Mouse (Mus musculus) C2C12 (cell line): ENCODE data around the gene Tmed1. TPM values are rescaled to one million over a fixed set of nuclear protein-coding genes. Genes with fewer than 3 reads are reported as not detected.
"Not testable (repeated sequence)": the region's sequence is repeated elsewhere in the genome, so short reads cannot be mapped to it uniquely, and the experiment has no call there.

Experiments used
- H3K27me3 ChIP-seq: one replicate; pipeline ENCODE4 v1.6.1; 2011; ENCODE audit not compliant: control insufficient read depth, insufficient read depth, insufficient read length
- H3K36me3 ChIP-seq: one replicate; pipeline ENCODE4 v1.6.1; 2011; ENCODE audit not compliant: control insufficient read depth, insufficient read depth
- H3K4me3 ChIP-seq: one replicate; pipeline ENCODE4 v1.5.1; 2011; ENCODE audit warnings: mild to moderate bottlenecking, control low read depth; ENCODE audit not compliant: poor library complexity, insufficient read depth, severe bottlenecking
- H3K79me2 ChIP-seq: one replicate; pipeline ENCODE4 v1.6.1; 2011; ENCODE audit not compliant: control insufficient read depth, insufficient read depth
- H3K79me3 ChIP-seq: one replicate; pipeline ENCODE4 v1.6.1; 2011; ENCODE audit warnings: low read depth, control low read depth
- H3ac ChIP-seq: one replicate; pipeline ENCODE3; 2011; ENCODE audit warnings: low read depth; ENCODE audit not compliant: control insufficient read depth, insufficient read length
- CEBPB ChIP-seq: IDR thresholded peaks from one replicate; pipeline ENCODE4 v1.6.1; 2011; ENCODE audit warnings: low read depth, mild to moderate bottlenecking, control low read depth, moderate library complexity
- CTCF ChIP-seq: IDR thresholded peaks from one replicate; pipeline ENCODE4 v1.5.1; 2011; ENCODE audit not compliant: control insufficient read depth, insufficient read depth, insufficient read length
- FOSL1 ChIP-seq: IDR thresholded peaks from one replicate; pipeline ENCODE4 v1.8.0; 2011; ENCODE audit warnings: mild to moderate bottlenecking, low read length; ENCODE audit not compliant: poor library complexity, insufficient read depth, severe bottlenecking
- MAX ChIP-seq: IDR thresholded peaks from one replicate; pipeline ENCODE4 v1.6.1; 2011; ENCODE audit warnings: mild to moderate bottlenecking, control low read depth
- MYOD1 ChIP-seq: IDR thresholded peaks from one replicate; pipeline ENCODE4 v1.6.1; 2011; ENCODE audit warnings: low read depth; ENCODE audit not compliant: control insufficient read depth, insufficient read length
- MYOG ChIP-seq: IDR thresholded peaks from one replicate; pipeline ENCODE4 v1.6.1; 2011; ENCODE audit not compliant: control insufficient read depth, insufficient read length; ENCODE audit errors: extremely low read depth
- USF1 ChIP-seq: IDR thresholded peaks from one replicate; pipeline ENCODE4 v1.6.1; 2011; ENCODE audit warnings: low read depth, mild to moderate bottlenecking, control low read depth, moderate library complexity
- polyA plus RNA-seq: library from polyadenylated mRNA; unstranded; fragments of >200 nt; fragmentation: generic; extraction: Trizol; gene quantifications from one replicate; pipeline ENCODE4 v1.2.1, GENCODE M21; 2012; ENCODE audit warnings: missing spikeins

The Tmed1 gene
- polyA plus RNA-seq, 1 experiment, result 100 TPM

DNA sequence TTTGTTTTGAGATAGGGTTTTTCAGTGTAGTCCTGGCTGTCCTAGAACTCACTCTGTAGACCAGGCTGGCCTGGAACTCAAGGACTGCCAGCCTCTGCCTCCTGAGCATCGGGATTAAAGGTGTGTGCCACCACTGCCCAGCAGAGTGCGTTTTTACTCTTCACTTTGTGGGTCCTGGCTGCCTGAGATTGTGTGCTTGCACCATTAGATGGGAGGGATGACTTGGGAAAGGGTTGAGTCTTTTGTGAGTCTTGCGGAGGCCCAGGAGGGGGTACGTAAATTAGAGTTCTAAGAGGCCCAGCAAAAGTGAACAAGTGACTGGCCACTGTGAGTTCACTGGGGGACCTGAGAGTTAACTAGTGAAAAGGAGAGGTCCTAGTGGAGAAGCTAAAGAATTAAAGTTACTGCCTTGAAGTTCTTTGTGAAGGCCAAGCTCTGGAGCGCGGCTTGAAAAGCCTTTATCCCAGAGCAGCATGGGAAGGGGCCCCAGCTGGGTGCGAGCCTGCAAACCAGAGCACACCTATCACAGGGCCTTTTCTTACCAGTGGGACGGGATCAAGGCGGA lies 35.4 kb upstream of the Tmed1 start:
- Histone ChIP-seq H3K79me2 (peaks cover 33% of the 10 kb centered on the region), H3K79me3 (peaks cover 27% of the 10 kb centered on the region), H3K36me3 (peaks cover 14% of the 10 kb centered on the region), H3K27me3 (no peaks in the 10 kb centered on the region), H3K4me3 (peak overlapping the region; percentile 31), H3ac (peak overlapping the region; percentile 27)
- TF ChIP-seq CTCF (no peak), MYOD1 (no peak), MYOG (no peak), USF1 (no peak), CEBPB (no peak), FOSL1 (no peak), MAX (no peak)

DNA sequence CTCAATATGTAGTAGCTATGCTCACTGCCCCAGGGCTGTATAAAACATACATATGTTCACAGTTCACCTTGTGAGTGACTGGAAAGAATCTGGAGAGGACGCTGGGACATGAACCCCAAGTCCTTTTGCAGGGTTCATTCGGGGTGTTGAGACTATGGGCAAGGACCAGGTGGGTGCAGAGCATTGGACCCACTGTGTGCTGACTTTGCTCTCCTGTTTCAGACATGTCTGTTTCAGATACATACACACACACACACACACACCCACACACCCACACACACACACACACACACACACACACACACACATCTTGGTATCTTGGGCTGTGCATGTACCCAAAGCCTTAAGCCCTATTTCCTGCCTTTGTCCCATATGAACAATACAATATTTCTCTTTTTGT lies 31.9 kb upstream of the Tmed1 start:
- not testable (repeated sequence) for H3K79me3 ChIP-seq, H3K36me3 ChIP-seq, H3K79me2 ChIP-seq, H3ac ChIP-seq, H3K27me3 ChIP-seq, H3K4me3 ChIP-seq

DNA sequence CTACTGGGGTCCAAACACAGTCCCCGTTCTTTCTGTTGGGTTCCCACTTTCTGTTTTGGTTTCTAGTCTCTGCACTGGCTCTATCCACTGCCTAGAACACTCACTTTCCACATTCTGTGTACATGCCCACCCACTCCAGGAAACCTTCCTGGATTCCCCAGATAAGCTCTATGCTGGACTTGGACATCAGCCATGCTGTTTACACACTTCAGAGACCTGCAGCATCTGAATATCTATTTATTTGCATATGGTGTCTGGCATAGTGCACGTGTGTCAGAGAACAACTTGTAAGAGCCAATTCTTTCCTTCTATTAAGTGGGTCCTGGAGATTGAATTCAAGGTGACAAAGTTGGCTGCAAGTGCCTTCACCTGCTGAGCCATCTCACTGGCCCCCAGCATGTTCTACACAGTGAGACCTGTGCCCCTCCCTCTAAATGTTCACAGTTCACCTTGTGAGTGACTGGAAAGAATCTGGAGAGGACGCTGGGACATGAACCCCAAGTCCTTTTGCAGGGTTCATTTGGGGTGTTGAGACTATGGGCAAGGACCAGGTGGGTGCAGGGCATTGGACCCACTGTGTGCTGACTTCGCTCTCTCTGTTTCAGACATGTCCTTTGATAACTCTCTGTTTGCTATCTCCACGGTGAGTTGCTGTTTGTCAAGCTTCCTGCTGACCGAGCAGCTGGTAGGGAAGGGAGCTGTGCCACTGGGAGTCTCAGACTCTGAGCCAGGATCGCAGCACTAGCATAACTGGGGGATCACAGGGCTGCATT lies 30.1 kb upstream of the Tmed1 start:
- TF ChIP-seq CEBPB (no peak), MAX (no peak), FOSL1 (no peak), MYOD1 (no peak), MYOG (no peak), CTCF (no peak), USF1 (no peak)
- Histone ChIP-seq H3K79me2 (no peaks in the 10 kb centered on the region), H3K4me3 (no peak overlapping the region), H3ac (no peak overlapping the region), H3K27me3 (no peaks in the 10 kb centered on the region), H3K79me3 (no peaks in the 10 kb centered on the region), H3K36me3 (no peaks in the 10 kb centered on the region)

DNA sequence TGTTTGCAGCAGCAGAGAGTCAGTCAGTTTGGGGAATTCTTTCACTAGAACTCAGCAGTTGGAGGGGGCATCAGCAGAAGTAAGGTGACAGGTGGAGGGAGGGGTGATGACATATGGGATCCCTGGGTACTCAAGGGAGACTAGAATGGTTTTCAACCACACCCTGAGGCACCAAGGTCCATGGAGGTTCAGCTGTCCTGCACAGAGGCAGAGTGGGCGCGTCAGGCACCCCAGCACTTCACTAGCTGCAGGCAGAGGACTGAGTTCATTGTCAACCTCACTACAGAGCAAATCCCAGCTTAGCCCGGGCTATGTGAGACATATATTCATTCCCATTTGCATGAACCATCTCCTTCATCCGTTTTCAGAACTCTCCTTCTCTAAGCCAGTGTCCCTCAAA lies 27.0 kb upstream of the Tmed1 start:
- Histone ChIP-seq H3ac (no peak overlapping the region), H3K27me3 (no peaks in the 10 kb centered on the region), H3K4me3 (no peak overlapping the region), H3K36me3 (no peaks in the 10 kb centered on the region), H3K79me3 (no peaks in the 10 kb centered on the region), H3K79me2 (no peaks in the 10 kb centered on the region)
- no peak for TF ChIP-seq FOSL1
- TF ChIP-seq MAX, result no peak
- no peak for TF ChIP-seq MYOG
- no peak for TF ChIP-seq CEBPB
- TF ChIP-seq MYOD1, result no peak
- no peak for TF ChIP-seq USF1
- TF ChIP-seq CTCF, result no peak

DNA sequence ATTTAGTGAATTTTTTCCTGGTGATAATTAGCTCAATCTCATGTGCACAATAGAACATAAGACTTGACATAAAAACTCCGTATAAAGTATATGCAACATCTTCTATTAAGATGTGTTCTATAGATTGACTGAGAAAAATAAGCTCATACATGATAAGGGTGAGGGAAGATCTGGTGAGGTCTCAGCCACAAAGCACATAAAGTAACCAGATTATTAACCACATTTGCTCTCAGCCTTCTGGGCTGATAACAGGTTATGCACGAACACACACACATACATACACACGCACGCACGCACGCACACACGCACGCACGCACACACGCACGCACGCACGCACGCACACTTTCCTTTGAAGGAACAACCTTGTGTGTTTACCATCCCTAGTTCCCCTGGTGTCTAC lies 26.4 kb upstream of the Tmed1 start:
- no peaks in the 10 kb centered on the region for H3K27me3 ChIP-seq
- no peak for TF ChIP-seq USF1
- no peak for TF ChIP-seq FOSL1
- no peak for TF ChIP-seq CEBPB
- H3K36me3 ChIP-seq, result no peaks in the 10 kb centered on the region
- H3K79me3 ChIP-seq, result no peaks in the 10 kb centered on the region
- H3K79me2 ChIP-seq, result no peaks in the 10 kb centered on the region
- no peak overlapping the region for H3K4me3 ChIP-seq
- H3ac ChIP-seq, result no peak overlapping the region

DNA sequence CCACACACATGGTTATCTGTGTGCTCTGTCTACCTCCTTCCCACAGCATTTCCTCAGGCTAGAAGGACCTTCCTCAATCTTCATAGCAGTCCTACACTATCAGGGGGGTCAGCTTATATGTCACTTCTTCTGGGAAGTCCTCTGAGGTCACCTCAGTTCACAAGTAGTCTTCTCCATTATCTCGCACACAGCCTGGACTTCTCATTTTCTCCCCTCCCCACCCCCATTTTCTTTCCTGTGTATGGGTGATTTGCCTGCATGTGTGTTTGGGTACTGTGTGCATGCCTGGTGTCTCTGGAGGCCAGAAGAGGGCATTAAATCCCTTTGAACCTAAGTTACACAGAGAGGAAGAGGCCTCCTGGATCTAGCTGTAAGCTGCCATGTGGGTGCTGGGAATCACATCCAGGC lies 17.9 kb upstream of the Tmed1 start:
- Histone ChIP-seq H3K36me3 (no peaks in the 10 kb centered on the region), H3K79me2 (no peaks in the 10 kb centered on the region), H3K79me3 (no peaks in the 10 kb centered on the region), H3K27me3 (no peaks in the 10 kb centered on the region), H3K4me3 (no peak overlapping the region), H3ac (no peak overlapping the region)
- TF ChIP-seq CEBPB (no peak), MAX (no peak), CTCF (no peak), FOSL1 (no peak), MYOD1 (no peak), USF1 (no peak), MYOG (no peak)
